Mouse (Mus musculus): Measurements from ENCODE around the gene Otulin. TPM values are rescaled to one million over a fixed set of nuclear protein-coding genes. Genes with fewer than 3 reads are reported as not detected.

Otulin gene
- polyA plus RNA-seq, 1 experiment, result 100 TPM

GRCm38 (mm10) chr15:27549878-27550277 lies 80.6 kb downstream of the Otulin start:
- Histone ChIP-seq H3K27ac (ENCODE audit: insufficient read depth, low read depth, low read length) (no peak overlapping the region), H3K4me3 (ENCODE audit: insufficient read depth, low read length) (no peak overlapping the region), H3K4me1 (ENCODE audit: control insufficient read depth, insufficient read depth, low read length) (peaks cover 8% of the 10 kb centered on the region)
- no peak for TF ChIP-seq POLR2A (IDR thresholded peaks at IDR 0.05; ENCODE audit: borderline replicate concordance, low read depth, low read length)
- TF ChIP-seq CTCF (IDR thresholded peaks at IDR 0.05; ENCODE audit: low read depth, low read length), result no peak

GRCm38 (mm10) chr15:27549071-27549470 lies 81.4 kb downstream of the Otulin start:
- TF ChIP-seq POLR2A (IDR thresholded peaks at IDR 0.05; ENCODE audit: borderline replicate concordance, low read depth, low read length) (no peak), CTCF (IDR thresholded peaks at IDR 0.05; ENCODE audit: low read depth, low read length) (no peak)

GRCm38 (mm10) chr15:27548110-27548509 lies 82.4 kb downstream of the Otulin start:
- H3K27ac ChIP-seq (ENCODE audit: insufficient read depth, low read depth, low read length), result no peak overlapping the region
- TF ChIP-seq CTCF (IDR thresholded peaks at IDR 0.05; ENCODE audit: low read depth, low read length) (no peak), POLR2A (IDR thresholded peaks at IDR 0.05; ENCODE audit: borderline replicate concordance, low read depth, low read length) (no peak)
- peaks cover 6% of the 10 kb centered on the region for H3K4me1 ChIP-seq (ENCODE audit: control insufficient read depth, insufficient read depth, low read length)
- H3K4me3 ChIP-seq (ENCODE audit: insufficient read depth, low read length), result no peak overlapping the region

More at GRCm38 (mm10) chr15:27549071-27549470, 81.4 kb downstream of the Otulin start:
- H3K4me3 ChIP-seq (ENCODE audit: insufficient read depth, low read length), result no peak overlapping the region
- peaks cover 8% of the 10 kb centered on the region for H3K4me1 ChIP-seq (ENCODE audit: control insufficient read depth, insufficient read depth, low read length)
- no peak overlapping the region for H3K27ac ChIP-seq (ENCODE audit: insufficient read depth, low read depth, low read length)

- H3K4me1 ChIP-seq (ENCODE audit: control insufficient read depth, insufficient read depth, low read length), result no peaks in the 10 kb centered on the region
- H3K4me3 ChIP-seq (ENCODE audit: insufficient read depth, low read length), result no peak overlapping the region
- H3K27ac ChIP-seq (ENCODE audit: insufficient read depth, low read depth, low read length), result no peak overlapping the region
- no peak for TF ChIP-seq CTCF (IDR thresholded peaks at IDR 0.05; ENCODE audit: low read depth, low read length)
- TF ChIP-seq POLR2A (IDR thresholded peaks at IDR 0.05; ENCODE audit: borderline replicate concordance, low read depth, low read length), result no peak
These were observed 85.3 kb downstream of the Otulin start for GRCm38 (mm10) chr15:27545203-27545602.

- Histone ChIP-seq H3K4me3 (ENCODE audit: insufficient read depth, low read length) (no peak overlapping the region), H3K27ac (ENCODE audit: insufficient read depth, low read depth, low read length) (no peak overlapping the region), H3K4me1 (ENCODE audit: control insufficient read depth, insufficient read depth, low read length) (peaks cover 10% of the 10 kb centered on the region)
- TF ChIP-seq POLR2A (IDR thresholded peaks at IDR 0.05; ENCODE audit: borderline replicate concordance, low read depth, low read length) (no peak), CTCF (IDR thresholded peaks at IDR 0.05; ENCODE audit: low read depth, low read length) (no peak)
These were observed 90.7 kb downstream of the Otulin start for GRCm38 (mm10) chr15:27539745-27540144.

GRCm38 (mm10) chr15:27537519-27538223 lies 92.8 kb downstream of the Otulin start:
- Histone ChIP-seq H3K4me1 (ENCODE audit: control insufficient read depth, insufficient read depth, low read length) (peaks cover 13% of the 10 kb centered on the region), H3K27ac (ENCODE audit: insufficient read depth, low read depth, low read length) (no peak overlapping the region), H3K4me3 (ENCODE audit: insufficient read depth, low read length) (no peak overlapping the region)
- no peak for TF ChIP-seq CTCF (IDR thresholded peaks at IDR 0.05; ENCODE audit: low read depth, low read length)
- no peak for TF ChIP-seq POLR2A (IDR thresholded peaks at IDR 0.05; ENCODE audit: borderline replicate concordance, low read depth, low read length)

GRCm38 (mm10) chr15:27536771-27537170 lies 93.7 kb downstream of the Otulin start:
- no peak overlapping the region for H3K4me3 ChIP-seq (ENCODE audit: insufficient read depth, low read length)
- H3K27ac ChIP-seq (ENCODE audit: insufficient read depth, low read depth, low read length), result no peak overlapping the region
- TF ChIP-seq CTCF (IDR thresholded peaks at IDR 0.05; ENCODE audit: low read depth, low read length) (no peak), POLR2A (IDR thresholded peaks at IDR 0.05; ENCODE audit: borderline replicate concordance, low read depth, low read length) (no peak)
- H3K4me1 ChIP-seq (ENCODE audit: control insufficient read depth, insufficient read depth, low read length), result peaks cover 13% of the 10 kb centered on the region

- H3K4me1 ChIP-seq (ENCODE audit: control insufficient read depth, insufficient read depth, low read length), result peaks cover 13% of the 10 kb centered on the region
- no peak overlapping the region for H3K4me3 ChIP-seq (ENCODE audit: insufficient read depth, low read length)
- no peak for TF ChIP-seq CTCF (IDR thresholded peaks at IDR 0.05; ENCODE audit: low read depth, low read length)
- TF ChIP-seq POLR2A (IDR thresholded peaks at IDR 0.05; ENCODE audit: borderline replicate concordance, low read depth, low read length), result no peak
These were observed 94.3 kb downstream of the Otulin start for GRCm38 (mm10) chr15:27536186-27536585.

GRCm38 (mm10) chr15:27535681-27536080 lies 94.8 kb downstream of the Otulin start:
- peaks cover 13% of the 10 kb centered on the region for H3K4me1 ChIP-seq (ENCODE audit: control insufficient read depth, insufficient read depth, low read length)
- H3K4me3 ChIP-seq (ENCODE audit: insufficient read depth, low read length), result no peak overlapping the region
- no peak overlapping the region for H3K27ac ChIP-seq (ENCODE audit: insufficient read depth, low read depth, low read length)
- TF ChIP-seq CTCF (IDR thresholded peaks at IDR 0.05; ENCODE audit: low read depth, low read length), result no peak
- no peak for TF ChIP-seq POLR2A (IDR thresholded peaks at IDR 0.05; ENCODE audit: borderline replicate concordance, low read depth, low read length)

More at GRCm38 (mm10) chr15:27536186-27536585, 94.3 kb downstream of the Otulin start:
- no peak overlapping the region for H3K27ac ChIP-seq (ENCODE audit: insufficient read depth, low read depth, low read length)

GRCm38 (mm10) chr15:27533036-27533435 lies 97.5 kb downstream of the Otulin start:
- Histone ChIP-seq H3K4me3 (ENCODE audit: insufficient read depth, low read length) (no peak overlapping the region), H3K4me1 (ENCODE audit: control insufficient read depth, insufficient read depth, low read length) (peaks cover 15% of the 10 kb centered on the region), H3K27ac (ENCODE audit: insufficient read depth, low read depth, low read length) (no peak overlapping the region)
- TF ChIP-seq CTCF (IDR thresholded peaks at IDR 0.05; ENCODE audit: low read depth, low read length) (no peak), POLR2A (IDR thresholded peaks at IDR 0.05; ENCODE audit: borderline replicate concordance, low read depth, low read length) (no peak)
